Mouse (Mus musculus) heart, postnatal 0 days (tissue): ENCODE measurements around the gene Baz2b.

Experiments used
- CTCF ChIP-seq: IDR thresholded peaks from 2 replicates; pipeline ENCODE4 v1.5.1; 2016; ENCODE audit warnings: antibody characterized with exemption, control low read depth, low read depth
- EP300 ChIP-seq: IDR thresholded peaks from 2 replicates; pipeline ENCODE4 v1.6.1; 2016; ENCODE audit warnings: antibody characterized with exemption, low read depth

DNA sequence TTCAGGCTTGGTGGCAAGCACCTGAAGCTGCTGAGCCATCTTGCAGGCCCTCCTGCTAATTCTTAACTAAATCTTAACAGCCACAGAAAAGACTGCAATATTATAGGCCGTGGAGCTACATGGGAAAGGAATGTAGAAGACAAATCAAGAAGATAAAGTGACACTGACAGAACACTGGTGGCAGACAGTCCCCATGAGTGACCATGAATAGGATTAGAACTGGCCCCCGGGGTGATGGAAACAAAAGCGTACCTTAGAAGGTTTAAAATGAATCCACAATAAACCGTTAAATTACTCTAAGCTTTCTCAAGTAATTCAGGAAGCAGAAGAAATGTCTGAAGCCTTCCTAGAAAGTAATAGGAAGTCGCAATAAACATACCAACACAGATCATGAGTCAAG lies 61.0 kb downstream of the Baz2b start:
- TF ChIP-seq CTCF: no peak
- TF ChIP-seq EP300: no peak
